Mouse (Mus musculus) intestine, embryonic 14.5 days (tissue): Measurements from ENCODE around the gene Htr5a. TPM values are rescaled to one million over a fixed set of nuclear protein-coding genes. Genes with fewer than 3 reads are reported as not detected.

ENCODE experiments used
- ATAC-seq: fragments of 200-750 bp; cut with Nextera tagmentation; replicated peaks from 2 replicates; pipeline ENCODE4 v1.8.0; 2017; ENCODE audit warnings: low read depth, moderate number of reproducible peaks, moderate TSS enrichment, moderate library complexity; ENCODE audit not compliant: low FRiP score, low TSS enrichment
- DNase-seq: peaks from one replicate; pipeline ENCODE4 v3.0.0-alpha.2; 2018; ENCODE audit warnings: low spot score
- H3K27ac ChIP-seq: fragments of 300-500 bp; sonication (generic); 2 replicates; pipeline ENCODE4 v1.5.1; 2014; ENCODE audit warnings: low read depth, mild to moderate bottlenecking, control low read depth
- H3K27me3 ChIP-seq: fragments of 300-500 bp; sonication (generic); replicated peaks from 2 replicates; pipeline ENCODE4 v1.6.1; 2014; ENCODE audit warnings: low read length, control low read depth; ENCODE audit not compliant: control insufficient read depth, insufficient read depth
- H3K36me3 ChIP-seq: fragments of 300-500 bp; sonication (generic); 2 replicates; pipeline ENCODE4 v1.6.1; 2014; ENCODE audit warnings: low read length, control low read depth; ENCODE audit not compliant: control insufficient read depth, insufficient read depth
- H3K4me1 ChIP-seq: fragments of 300-500 bp; sonication (generic); replicated peaks from 2 replicates; pipeline ENCODE4 v1.6.1; 2014; ENCODE audit warnings: low read length, control low read depth, mixed read lengths; ENCODE audit not compliant: control insufficient read depth, insufficient read depth
- H3K4me2 ChIP-seq: fragments of 300-500 bp; sonication (generic); 2 replicates; pipeline ENCODE4 v1.6.1; 2014; ENCODE audit warnings: low read length
- H3K4me3 ChIP-seq: fragments of 300-500 bp; sonication (generic); 2 replicates; pipeline ENCODE4 v1.5.1; 2014; ENCODE audit warnings: low read depth, low read length, control low read depth, mixed read lengths
- H3K9ac ChIP-seq: fragments of 300-500 bp; sonication (generic); 2 replicates; pipeline ENCODE4 v1.6.1; 2014; ENCODE audit warnings: mild to moderate bottlenecking, low read length
- H3K9me3 ChIP-seq: fragments of 300-500 bp; sonication (generic); 2 replicates; pipeline ENCODE4 v1.6.1; 2016; ENCODE audit warnings: low read length, control low read depth; ENCODE audit not compliant: control insufficient read depth
- WGBS: fragments of 180-500 bp; shearing (Covaris S2); extraction: QIAGEN DNeasy Blood & Tissue Kit; methylation state at CpG from one replicate; pipeline ENCODE4 v1.1.7; 2014; 5-methylcytosine and 5-hydroxymethylcytosine counted together
- polyA plus RNA-seq: library from polyadenylated mRNA; unstranded; fragments of >200 nt; fragmentation: Nextera tagmentation; extraction: Ambion mirVana; gene quantifications from 2 replicates; pipeline ENCODE4 v1.2.1, GENCODE M21; 2014

The Htr5a gene
- polyA plus RNA-seq, 1 experiment from 2014 or later, result 0.07 TPM

- no peak for ATAC-seq
- Histone ChIP-seq H3K27ac (no peak overlapping the region), H3K9ac (no peak overlapping the region), H3K4me2 (no peak overlapping the region), H3K4me3 (no peak overlapping the region), H3K4me1 (no peaks in the 10 kb centered on the region), H3K36me3 (no peaks in the 10 kb centered on the region), H3K9me3 (no peaks in the 10 kb centered on the region), H3K27me3 (no peaks in the 10 kb centered on the region)
- no peak for DNase-seq
- WGBS, result 85% methylated on average over 2 of the region's 2 CpGs
These were observed 6.9 kb upstream of the Htr5a start for GRCm38 (mm10) chr5:27835096-27835495.

GRCm38 (mm10) chr5:27838061-27838460 is 3.9 kb upstream of the Htr5a start:
- DNase-seq (no peak), ATAC-seq (no peak)
- Histone ChIP-seq H3K27me3 (peaks cover 22% of the 10 kb centered on the region; the same call in 1 of the 2 replicates), H3K9me3 (no peaks in the 10 kb centered on the region), H3K36me3 (no peaks in the 10 kb centered on the region), H3K4me1 (no peaks in the 10 kb centered on the region), H3K27ac (no peak overlapping the region), H3K4me3 (no peak overlapping the region), H3K4me2 (no peak overlapping the region), H3K9ac (no peak overlapping the region)
- WGBS, result 32% methylated on average over 4 of the region's 4 CpGs

DNA sequence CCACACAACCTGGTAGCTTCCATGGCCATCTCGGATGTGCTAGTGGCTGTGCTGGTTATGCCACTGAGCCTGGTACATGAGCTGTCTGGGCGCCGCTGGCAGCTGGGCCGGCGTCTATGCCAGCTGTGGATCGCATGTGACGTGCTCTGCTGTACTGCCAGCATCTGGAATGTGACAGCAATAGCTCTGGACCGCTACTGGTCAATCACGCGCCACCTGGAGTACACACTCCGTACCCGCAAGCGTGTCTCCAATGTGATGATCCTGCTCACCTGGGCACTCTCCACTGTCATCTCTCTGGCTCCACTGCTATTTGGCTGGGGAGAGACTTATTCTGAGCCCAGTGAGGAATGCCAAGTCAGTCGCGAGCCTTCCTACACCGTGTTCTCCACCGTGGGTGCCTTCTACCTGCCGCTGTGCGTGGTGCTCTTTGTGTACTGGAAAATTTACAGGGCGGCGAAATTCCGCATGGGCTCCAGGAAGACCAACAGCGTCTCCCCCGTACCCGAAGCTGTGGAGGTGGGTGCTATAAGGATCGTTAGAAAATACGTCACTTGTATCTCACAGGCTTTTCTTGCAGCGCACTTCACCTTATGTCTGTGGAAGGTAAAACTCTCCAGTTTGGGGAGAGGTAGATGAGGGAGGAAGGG is 847 bp downstream of the Htr5a start:
- 66% methylated on average over 28 of the region's 28 CpGs for WGBS
- no peaks in the 10 kb centered on the region for H3K36me3 ChIP-seq

GRCm38 (mm10) chr5:27846979-27847378 is 5.0 kb downstream of the Htr5a start:
- peaks cover 10% of the 10 kb centered on the region; the same call in 1 of the 2 replicates for H3K27me3 ChIP-seq
- no peak overlapping the region for H3K27ac ChIP-seq
- H3K4me3 ChIP-seq, result no peak overlapping the region
- H3K36me3 ChIP-seq, result no peaks in the 10 kb centered on the region
- no peaks in the 10 kb centered on the region for H3K4me1 ChIP-seq
- ATAC-seq, result no peak
- no peak overlapping the region for H3K4me2 ChIP-seq
- no peak overlapping the region for H3K9ac ChIP-seq
- 59% methylated on average over 5 of the region's 5 CpGs for WGBS
- H3K9me3 ChIP-seq, result no peaks in the 10 kb centered on the region
- DNase-seq, result no peak

More for the DNA sequence above, 847 bp downstream of the Htr5a start:
- Histone ChIP-seq H3K4me1 (no peaks in the 10 kb centered on the region), H3K9ac (no peak overlapping the region), H3K27ac (no peak overlapping the region), H3K4me2 (no peak overlapping the region), H3K4me3 (no peak overlapping the region), H3K27me3 (peaks cover 22% of the 10 kb centered on the region; the same call in 1 of the 2 replicates), H3K9me3 (no peaks in the 10 kb centered on the region)
- DNase-seq (no peak), ATAC-seq (no peak)

- 64% methylated on average over 1 of the region's 1 CpGs for WGBS
- H3K27ac ChIP-seq, result no peak overlapping the region
- H3K4me2 ChIP-seq, result no peak overlapping the region
- no peaks in the 10 kb centered on the region for H3K4me1 ChIP-seq
- H3K36me3 ChIP-seq, result no peaks in the 10 kb centered on the region
- H3K9ac ChIP-seq, result no peak overlapping the region
- DNase-seq, result no peak
- H3K9me3 ChIP-seq, result no peaks in the 10 kb centered on the region
- ATAC-seq, result no peak
- no peak overlapping the region for H3K4me3 ChIP-seq
- no peaks in the 10 kb centered on the region for H3K27me3 ChIP-seq
These were observed 12.3 kb downstream of the Htr5a start for GRCm38 (mm10) chr5:27854290-27854689.

- 71% methylated on average over 2 of the region's 2 CpGs for WGBS
- H3K4me1 ChIP-seq, result no peaks in the 10 kb centered on the region
- ATAC-seq (no peak), DNase-seq (no peak)
- no peaks in the 10 kb centered on the region for H3K27me3 ChIP-seq
- H3K36me3 ChIP-seq, result no peaks in the 10 kb centered on the region
- no peak overlapping the region for H3K9ac ChIP-seq
- no peaks in the 10 kb centered on the region for H3K9me3 ChIP-seq
- H3K27ac ChIP-seq, result no peak overlapping the region
- H3K4me2 ChIP-seq, result no peak overlapping the region
- no peak overlapping the region for H3K4me3 ChIP-seq
These were observed 13.8 kb downstream of the Htr5a start for GRCm38 (mm10) chr5:27855726-27856125.

DNA sequence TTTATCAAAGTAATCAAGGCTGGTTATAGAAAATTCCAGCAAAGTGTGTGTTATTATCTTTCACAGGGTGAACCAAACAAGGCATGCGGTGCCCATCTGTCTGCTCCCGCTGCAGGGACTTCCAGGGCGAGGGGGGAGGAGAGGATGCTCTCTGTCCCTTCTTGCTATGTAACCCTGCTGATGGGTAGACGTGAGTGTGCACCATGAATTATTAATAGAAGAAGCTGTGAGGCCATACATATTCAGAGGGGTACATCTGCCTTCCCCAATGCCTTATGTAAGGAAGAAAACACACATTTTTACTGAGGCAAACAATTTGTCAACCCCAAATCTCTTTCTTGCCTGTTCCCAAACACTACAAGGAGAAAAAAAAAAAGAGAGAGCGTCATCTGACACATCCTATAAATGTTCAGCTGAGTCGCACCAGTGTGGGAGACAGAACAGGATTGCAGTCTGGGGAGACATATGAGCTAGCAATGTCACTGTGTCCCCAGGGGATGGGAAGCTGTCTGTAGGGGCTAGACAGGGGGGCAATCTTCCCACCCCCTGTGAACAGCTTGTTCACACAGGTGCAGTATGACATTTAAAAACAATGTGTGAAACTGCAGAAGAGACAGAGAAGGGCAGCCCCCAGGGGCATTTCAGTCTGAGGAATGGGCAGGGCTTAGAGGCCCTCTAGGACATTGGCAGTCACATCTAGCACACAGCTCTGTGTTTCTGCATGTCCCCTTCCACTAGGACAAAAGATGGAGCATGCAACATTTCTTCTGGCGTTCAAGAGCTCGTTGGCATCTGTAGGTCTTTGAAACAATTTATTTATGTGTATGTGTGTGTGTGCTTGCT is 31.5 kb downstream of the Htr5a start:
- H3K36me3 ChIP-seq, result no peaks in the 10 kb centered on the region
- no peak overlapping the region for H3K27ac ChIP-seq
- no peak overlapping the region for H3K4me3 ChIP-seq
- H3K27me3 ChIP-seq, result no peaks in the 10 kb centered on the region
- H3K4me2 ChIP-seq, result no peak overlapping the region
- ATAC-seq (no peak), DNase-seq (no peak)
- H3K9me3 ChIP-seq, result no peaks in the 10 kb centered on the region
- 67% methylated on average over 8 of the region's 8 CpGs for WGBS
- H3K4me1 ChIP-seq, result no peaks in the 10 kb centered on the region
- no peak overlapping the region for H3K9ac ChIP-seq

- no peak overlapping the region for H3K9ac ChIP-seq
- H3K27ac ChIP-seq, result no peak overlapping the region
- H3K4me2 ChIP-seq, result no peak overlapping the region
- no peaks in the 10 kb centered on the region for H3K27me3 ChIP-seq
- H3K4me1 ChIP-seq, result no peaks in the 10 kb centered on the region
- no peak for ATAC-seq
- 84% methylated on average over 5 of the region's 5 CpGs for WGBS
- H3K9me3 ChIP-seq, result no peaks in the 10 kb centered on the region
- H3K4me3 ChIP-seq, result no peak overlapping the region
- no peaks in the 10 kb centered on the region for H3K36me3 ChIP-seq
- no peak for DNase-seq
These were observed 32.3 kb downstream of the Htr5a start for GRCm38 (mm10) chr5:27874211-27874610.
